Mouse (Mus musculus) embryonic facial prominence, embryonic 11.5 days (tissue): ENCODE data around the gene Btg4. TPM values are rescaled to one million over a fixed set of nuclear protein-coding genes. Genes with fewer than 3 reads are reported as not detected.

ENCODE experiments used
- ATAC-seq: fragments of 200-750 bp; cut with Nextera tagmentation; replicated peaks from 2 replicates; pipeline ENCODE4 v1.8.0; 2017; ENCODE audit warnings: low read depth; ENCODE audit not compliant: insufficient number of reproducible peaks, low FRiP score, low TSS enrichment
- DNase-seq: peaks from one replicate; pipeline ENCODE4 v3.0.0-alpha.2; 2015; ENCODE audit warnings: low spot score
- H3K27ac ChIP-seq: fragments of 300-500 bp; sonication (generic); replicated peaks from 2 replicates; pipeline ENCODE4 v1.5.1; 2014; ENCODE audit warnings: mild to moderate bottlenecking, low read depth, low read length, control low read depth
- H3K27me3 ChIP-seq: fragments of 300-500 bp; sonication (generic); 2 replicates; pipeline ENCODE4 v1.6.1; 2014; ENCODE audit warnings: mild to moderate bottlenecking, low read length, moderate library complexity, mixed read lengths; ENCODE audit not compliant: control insufficient read depth, insufficient read depth
- H3K36me3 ChIP-seq: fragments of 300-500 bp; sonication (generic); replicated peaks from 2 replicates; pipeline ENCODE4 v1.6.1; 2014; ENCODE audit warnings: low read depth, mild to moderate bottlenecking, low read length, moderate library complexity, mixed read lengths; ENCODE audit not compliant: control insufficient read depth, insufficient read depth
- H3K4me1 ChIP-seq: fragments of 300-500 bp; sonication (generic); 2 replicates; pipeline ENCODE4 v1.6.1; 2014; ENCODE audit warnings: low read length, mixed read lengths; ENCODE audit not compliant: control insufficient read depth, insufficient read depth
- H3K4me2 ChIP-seq: fragments of 300-500 bp; sonication (generic); 2 replicates; pipeline ENCODE4 v1.6.1; 2014; ENCODE audit warnings: low read depth, mild to moderate bottlenecking, control low read depth, low read length, moderate library complexity
- H3K4me3 ChIP-seq: fragments of 300-500 bp; sonication (generic); 2 replicates; pipeline ENCODE4 v1.5.1; 2014; ENCODE audit warnings: low read depth, low read length, control low read depth
- H3K9ac ChIP-seq: fragments of 300-500 bp; sonication (generic); replicated peaks from 2 replicates; pipeline ENCODE4 v1.6.1; 2014; ENCODE audit warnings: mild to moderate bottlenecking, control low read depth, low read length
- H3K9me3 ChIP-seq: fragments of 300-500 bp; sonication (generic); replicated peaks from 2 replicates; pipeline ENCODE4 v1.6.1; 2016; ENCODE audit warnings: mild to moderate bottlenecking, low read length, inconsistent platforms, mixed read lengths; ENCODE audit not compliant: control insufficient read depth
- WGBS: fragments of 180-500 bp; shearing (Covaris S2); extraction: QIAGEN DNeasy Blood & Tissue Kit; methylation state at CpG from one replicate; pipeline ENCODE4 v1.1.7; 2014; 5-methylcytosine and 5-hydroxymethylcytosine counted together
- polyA plus RNA-seq: library from polyadenylated mRNA; unstranded; fragments of >200 nt; fragmentation: Nextera tagmentation; extraction: Ambion mirVana; gene quantifications from 2 replicates; pipeline ENCODE4 v1.2.1, GENCODE M21; 2014

The Btg4 gene
- polyA plus RNA-seq, 1 experiment from 2014 or later = not detected

- 74% methylated on average over 6 of the region's 6 CpGs for WGBS
- H3K36me3 ChIP-seq = no peaks in the 10 kb centered on the region
- ATAC-seq = no peak
These were observed 29.1 kb upstream of the Btg4 start for GRCm38 (mm10) chr9:51031603-51032002.

GRCm38 (mm10) chr9:51032291-51032690 lies 28.4 kb upstream of the Btg4 start:
- H3K27ac ChIP-seq = no peak overlapping the region
- no peaks in the 10 kb centered on the region for H3K36me3 ChIP-seq
- no peak overlapping the region for H3K4me3 ChIP-seq
- no peaks in the 10 kb centered on the region for H3K4me1 ChIP-seq
- ATAC-seq (no peak), DNase-seq (no peak)
- 70% methylated on average over 8 of the region's 8 CpGs for WGBS
- H3K9ac ChIP-seq = no peak overlapping the region
- no peaks in the 10 kb centered on the region for H3K9me3 ChIP-seq
- H3K27me3 ChIP-seq = no peaks in the 10 kb centered on the region
- no peak overlapping the region for H3K4me2 ChIP-seq

More at GRCm38 (mm10) chr9:51031603-51032002, 29.1 kb upstream of the Btg4 start:
- Histone ChIP-seq H3K9ac (no peak overlapping the region), H3K4me3 (no peak overlapping the region), H3K27me3 (no peaks in the 10 kb centered on the region), H3K4me2 (no peak overlapping the region), H3K4me1 (no peaks in the 10 kb centered on the region), H3K27ac (no peak overlapping the region), H3K9me3 (no peaks in the 10 kb centered on the region)
- no peak for DNase-seq

GRCm38 (mm10) chr9:51032785-51033529 lies 27.7 kb upstream of the Btg4 start:
- no peaks in the 10 kb centered on the region for H3K27me3 ChIP-seq
- ATAC-seq = no peak
- H3K36me3 ChIP-seq = no peaks in the 10 kb centered on the region
- H3K4me3 ChIP-seq = no peak overlapping the region
- no peak overlapping the region for H3K4me2 ChIP-seq
- DNase-seq = no peak
- no peaks in the 10 kb centered on the region for H3K9me3 ChIP-seq
- 82% methylated on average over 3 of the region's 3 CpGs for WGBS
- no peaks in the 10 kb centered on the region for H3K4me1 ChIP-seq
- no peak overlapping the region for H3K9ac ChIP-seq
- no peak overlapping the region for H3K27ac ChIP-seq

GRCm38 (mm10) chr9:51041491-51041980 lies 19.2 kb upstream of the Btg4 start:
- no peaks in the 10 kb centered on the region for H3K9me3 ChIP-seq

GRCm38 (mm10) chr9:51042136-51042535 lies 18.6 kb upstream of the Btg4 start:
- WGBS = 84% methylated on average over 6 of the region's 6 CpGs
- Histone ChIP-seq H3K27me3 (no peaks in the 10 kb centered on the region), H3K27ac (no peak overlapping the region), H3K9ac (no peak overlapping the region), H3K36me3 (no peaks in the 10 kb centered on the region), H3K4me2 (no peak overlapping the region), H3K4me3 (no peak overlapping the region), H3K4me1 (no peaks in the 10 kb centered on the region), H3K9me3 (no peaks in the 10 kb centered on the region)
- no peak for DNase-seq
- no peak for ATAC-seq

More at GRCm38 (mm10) chr9:51041491-51041980, 19.2 kb upstream of the Btg4 start:
- ATAC-seq (no peak), DNase-seq (no peak)
- Histone ChIP-seq H3K27me3 (no peaks in the 10 kb centered on the region), H3K36me3 (no peaks in the 10 kb centered on the region), H3K27ac (no peak overlapping the region), H3K4me1 (no peaks in the 10 kb centered on the region), H3K4me2 (no peak overlapping the region), H3K4me3 (no peak overlapping the region), H3K9ac (no peak overlapping the region)
- WGBS = 91% methylated on average over 7 of the region's 7 CpGs

- H3K4me1 ChIP-seq = no peaks in the 10 kb centered on the region
- H3K27me3 ChIP-seq = no peaks in the 10 kb centered on the region
- 77% methylated on average over 3 of the region's 3 CpGs for WGBS
- H3K36me3 ChIP-seq = no peaks in the 10 kb centered on the region
- H3K9me3 ChIP-seq = no peaks in the 10 kb centered on the region
- no peak overlapping the region for H3K4me3 ChIP-seq
- no peak overlapping the region for H3K4me2 ChIP-seq
- DNase-seq (no peak), ATAC-seq (no peak)
- H3K27ac ChIP-seq = no peak overlapping the region
- H3K9ac ChIP-seq = no peak overlapping the region
These were observed 8.5 kb upstream of the Btg4 start for GRCm38 (mm10) chr9:51052180-51052579.

GRCm38 (mm10) chr9:51056360-51057324 lies 4.1 kb upstream of the Btg4 start:
- Histone ChIP-seq H3K36me3 (no peaks in the 10 kb centered on the region), H3K9me3 (no peaks in the 10 kb centered on the region)
- WGBS = 65% methylated on average over 3 of the region's 3 CpGs

More at GRCm38 (mm10) chr9:51056360-51057324, 4.1 kb upstream of the Btg4 start:
- H3K4me3 ChIP-seq = no peak overlapping the region
- H3K9ac ChIP-seq = no peak overlapping the region
- no peak overlapping the region for H3K4me2 ChIP-seq
- H3K4me1 ChIP-seq = no peaks in the 10 kb centered on the region
- H3K27me3 ChIP-seq = no peaks in the 10 kb centered on the region
- no peak overlapping the region for H3K27ac ChIP-seq
- no peak for ATAC-seq
- DNase-seq = no peak
